Mouse (Mus musculus) left cerebral cortex, postnatal 14 days (tissue): ENCODE measurements around the gene Daxx. TPM values are rescaled to one million over a fixed set of nuclear protein-coding genes. Genes with fewer than 3 reads are reported as not detected.
A peak's percentile ranks its signal among the peaks of the same experiment; 100 is the strongest.
"Not testable (repeated sequence)": the region's sequence is repeated elsewhere in the genome, so short reads cannot be mapped to it uniquely, and the experiment has no call there.

ENCODE experiments used
- DNase-seq, 2 experiments: peaks; one replicate each; pipeline ENCODE4 v3.0.0; 2021 to 2022; ENCODE audit warnings: low spot score in 2 of 2, mixed read lengths in 1 of 2
- intact Hi-C: fragments of 180-260 bp; cut with DNase I; formaldehyde crosslinking; loops from one replicate; pipeline ENCODE4 v1.15.1; 2025
- total RNA-seq, 2 experiments: library from RNA; stranded (reverse); gene quantifications; 2 replicates each; pipeline ENCODE4 v1.2.3; 2021

Daxx gene
- total RNA-seq, 2 experiments from 2014 or later, result 25.4 to 29.3 TPM

DNA sequence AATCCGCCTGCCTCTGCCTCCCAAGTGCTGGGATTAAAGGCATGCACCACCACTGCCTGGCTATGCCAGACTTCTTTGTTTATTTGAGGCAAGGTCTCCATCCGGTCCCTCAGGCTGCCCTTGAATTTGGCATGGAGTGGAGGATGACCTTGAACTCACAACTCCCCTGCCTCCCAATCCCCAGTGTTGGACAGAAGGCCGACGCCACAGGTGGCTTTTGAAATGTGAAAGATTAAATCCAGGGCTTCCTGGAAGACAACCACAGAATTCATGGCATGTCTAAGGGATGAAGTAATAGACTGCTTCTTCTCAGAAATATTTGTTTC is 8.3 kb upstream of the Daxx start:
- intact Hi-C loops, result no loop called here
- no peak for DNase-seq

DNA sequence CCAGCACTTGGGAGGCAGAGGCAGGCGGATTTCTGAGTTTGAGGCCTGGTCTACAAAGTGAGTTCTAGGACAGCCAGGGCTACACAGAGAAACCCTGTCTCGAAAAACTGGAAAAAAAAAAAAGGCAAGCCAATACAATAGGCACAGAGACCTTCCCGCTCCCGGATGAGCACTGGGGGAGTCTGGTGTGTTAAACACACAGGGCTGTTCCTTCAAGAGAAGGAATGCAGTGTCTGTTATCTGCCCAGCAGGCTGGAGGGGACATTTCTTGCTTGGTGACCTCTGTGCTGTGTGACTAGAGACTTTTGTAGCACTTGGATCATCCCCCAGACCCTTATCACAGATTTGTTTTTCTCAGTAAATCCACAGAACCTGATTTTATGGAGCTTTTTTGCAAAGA is 7.6 kb upstream of the Daxx start:
- intact Hi-C loops, result no loop called here
- DNase-seq, result no peak

DNA sequence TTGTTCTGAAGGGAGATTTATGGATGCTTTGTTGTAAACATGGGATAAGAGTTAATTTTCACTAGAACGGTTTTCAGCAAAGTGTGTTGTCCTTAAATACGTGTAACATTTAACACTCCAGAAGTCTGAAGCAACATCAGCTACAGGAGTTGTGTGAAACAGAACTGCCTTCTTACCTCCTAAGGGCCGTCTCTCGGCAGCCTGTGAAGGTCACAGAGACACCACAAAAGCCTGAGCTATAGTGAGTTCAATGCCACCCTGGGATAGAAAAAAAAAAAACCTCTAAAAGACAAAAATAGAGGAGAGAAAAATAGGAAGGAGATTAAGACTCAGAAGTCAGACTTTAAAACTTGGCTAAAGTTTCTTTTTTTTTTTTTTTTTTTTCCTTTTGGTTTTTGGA is 7.1 kb upstream of the Daxx start:
- DNase-seq, result no peak
- intact Hi-C loops, result no loop called here

DNA sequence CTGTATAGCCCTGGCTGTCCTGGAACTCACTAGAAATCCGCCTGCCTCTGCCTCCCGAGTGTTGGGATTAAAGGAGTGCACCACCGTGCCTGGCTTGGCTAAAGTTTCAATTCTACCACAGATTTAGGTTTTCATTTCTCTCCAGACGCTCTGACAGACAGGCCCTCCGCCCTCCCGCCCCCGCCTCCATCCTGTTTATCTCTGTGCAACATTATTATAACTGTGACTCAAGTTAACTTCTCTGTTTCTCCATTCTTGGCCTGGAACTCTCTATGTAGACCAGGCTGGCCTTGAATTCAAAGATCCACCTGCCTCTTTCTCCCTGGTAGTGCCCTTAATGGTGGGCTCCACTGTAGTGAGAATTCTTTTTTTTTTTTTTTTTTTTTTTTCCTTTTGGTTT is 6.7 kb upstream of the Daxx start:
- intact Hi-C loops, result no loop called here
- DNase-seq, result no peak

DNA sequence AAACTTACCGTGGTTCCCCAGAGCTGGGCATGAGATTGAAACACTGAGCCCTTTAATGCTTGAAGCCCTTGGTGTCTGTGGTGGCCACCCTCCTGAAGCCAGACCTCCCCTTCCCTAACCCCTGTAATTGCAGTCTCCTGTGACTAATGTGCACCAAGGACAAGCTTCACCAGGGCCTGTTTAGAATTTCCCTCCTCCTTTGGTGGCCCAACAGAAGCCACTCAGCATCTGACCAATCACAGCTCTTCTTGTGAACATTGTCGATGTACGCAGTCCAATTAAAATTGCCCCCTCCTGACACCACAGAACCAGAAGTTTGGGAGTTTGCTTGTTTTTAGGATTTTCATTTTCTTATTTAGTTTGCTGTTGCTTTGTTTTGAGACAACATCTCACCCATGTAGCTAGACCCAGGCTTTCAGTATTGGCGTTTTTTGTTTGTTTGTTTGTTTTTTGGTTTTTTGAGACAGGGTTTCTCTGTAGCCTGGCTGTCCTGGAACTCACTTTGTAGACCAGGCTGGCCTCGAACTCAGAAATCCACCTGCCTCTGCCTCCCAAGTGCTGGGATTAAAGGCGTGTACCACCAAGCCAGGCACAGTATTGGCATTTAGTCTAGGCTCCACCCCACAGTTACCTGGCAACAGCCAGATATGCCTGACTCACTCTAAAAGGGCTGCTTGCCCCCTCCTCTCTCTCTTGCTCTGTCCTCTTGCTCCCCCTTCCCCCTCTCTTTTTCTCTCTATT is 5.1 kb upstream of the Daxx start:
- intact Hi-C loops, DNase-seq: not testable (repeated sequence)

DNA sequence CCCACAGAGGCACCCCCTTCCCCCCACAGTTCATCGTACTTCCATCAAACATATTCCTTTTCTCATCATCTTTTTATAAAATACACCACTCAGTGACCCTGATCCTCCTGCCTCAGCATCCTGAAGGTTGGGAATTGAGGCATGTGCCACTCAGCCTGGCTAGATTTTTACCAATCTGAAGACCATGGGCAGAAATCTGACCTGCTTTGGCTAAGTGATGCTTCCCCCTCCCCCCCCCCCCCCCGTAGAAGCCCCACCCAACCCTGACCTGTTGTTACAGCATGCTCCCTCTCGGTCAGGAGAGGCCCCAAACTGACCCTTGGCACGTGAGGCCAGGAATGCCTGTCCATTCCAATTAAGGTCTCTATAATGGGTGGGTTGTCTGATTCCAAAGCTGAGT is 4.4 kb upstream of the Daxx start, which contains the start of gene Platr17:
Gene Platr17, plus strand, starts transcription at position 301 of the 400 bp plus-strand sequence.
- DNase-seq, intact Hi-C loops: not testable (repeated sequence)

DNA sequence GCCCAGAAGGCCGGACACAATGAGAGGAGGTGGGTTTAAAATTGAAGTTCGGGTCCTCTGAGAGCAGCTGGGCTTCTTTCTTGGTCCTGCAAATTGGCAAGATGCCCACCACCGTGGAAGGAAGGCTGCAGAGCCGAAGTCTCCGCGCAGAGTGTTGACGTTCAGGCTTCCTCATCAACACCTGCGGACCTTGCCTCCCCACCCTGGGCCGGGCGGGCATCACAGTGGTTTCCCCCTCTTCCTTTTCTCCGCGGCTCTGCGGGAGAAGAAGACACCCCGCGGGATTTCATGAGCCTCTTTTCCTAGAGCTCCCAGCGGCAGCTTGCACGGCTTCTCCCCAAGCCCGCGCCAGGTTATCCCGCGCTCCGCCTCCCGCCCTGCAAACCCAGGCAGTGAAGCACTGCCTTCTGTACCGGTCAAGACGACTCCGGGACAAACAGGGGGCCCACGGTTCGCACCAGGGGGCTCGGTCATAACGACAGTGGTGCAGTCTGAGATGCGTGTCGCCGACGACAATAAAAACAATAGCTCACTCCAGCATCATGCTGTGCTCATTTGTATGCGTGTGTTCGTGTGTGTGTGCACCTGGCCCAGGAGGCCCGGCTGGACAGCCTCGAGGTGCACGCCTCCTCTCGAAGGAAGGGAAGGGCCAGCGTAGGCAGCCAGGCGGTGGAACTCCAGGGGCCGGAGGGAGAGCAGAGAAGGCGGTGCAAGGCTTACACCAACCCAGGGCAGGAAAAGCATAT is 710 bp upstream of the Daxx start:
- peak; percentile 54 to 71 for DNase-seq
- intact Hi-C loops, result no loop called here

DNA sequence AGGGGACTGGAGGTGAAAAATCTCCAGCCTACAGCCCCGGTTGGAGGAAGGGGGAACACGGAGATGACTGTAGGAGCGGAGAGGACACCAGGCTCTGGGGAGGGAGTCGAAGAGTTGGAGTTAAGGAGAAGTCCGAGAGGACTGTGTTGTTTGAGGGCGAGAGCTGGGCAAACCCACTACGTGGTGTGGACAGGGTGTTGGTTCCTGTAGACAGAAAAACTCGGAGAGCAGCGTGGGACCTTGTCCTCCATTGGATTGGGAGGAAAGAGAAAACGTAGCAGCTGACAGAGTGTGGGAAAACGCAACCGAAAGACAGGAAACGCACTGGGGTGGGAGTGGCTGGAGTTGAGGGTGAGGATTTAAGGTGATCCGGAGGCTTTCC is 646 bp downstream of the Daxx start:
- peak in 1 of 2 experiments; percentile 44 for DNase-seq
- intact Hi-C loops, result no loop called here

DNA sequence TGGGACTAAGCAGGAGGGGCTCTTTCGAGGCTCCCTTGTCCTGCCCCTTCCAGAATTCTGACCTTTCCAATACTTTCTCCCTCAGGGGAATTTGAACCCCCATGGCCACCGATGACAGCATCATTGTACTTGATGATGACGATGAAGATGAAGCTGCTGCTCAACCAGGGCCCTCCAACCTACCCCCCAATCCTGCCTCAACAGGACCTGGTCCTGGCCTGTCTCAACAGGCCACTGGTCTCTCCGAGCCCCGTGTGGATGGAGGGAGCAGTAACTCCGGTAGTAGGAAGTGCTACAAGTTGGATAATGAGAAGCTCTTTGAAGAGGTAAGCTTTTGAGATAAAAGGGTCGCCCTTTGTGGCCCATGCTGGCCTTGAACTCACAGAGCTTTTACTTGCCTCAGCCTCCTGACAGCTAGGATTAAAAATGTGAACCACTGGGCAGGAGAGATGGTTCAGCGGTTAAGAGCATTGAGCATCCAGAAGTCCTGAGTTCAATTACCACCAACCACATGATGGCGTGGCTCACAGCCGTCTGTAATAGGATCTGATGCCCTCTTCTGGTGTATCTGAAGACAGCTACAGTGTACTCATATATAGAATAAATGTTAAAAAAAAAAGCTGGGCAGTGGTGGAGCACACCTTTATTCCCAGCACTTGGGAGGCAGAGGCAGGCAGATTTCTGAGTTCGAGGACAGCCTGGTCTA is 1.3 kb downstream of the Daxx start:
- intact Hi-C loops, result no loop called here

DNA sequence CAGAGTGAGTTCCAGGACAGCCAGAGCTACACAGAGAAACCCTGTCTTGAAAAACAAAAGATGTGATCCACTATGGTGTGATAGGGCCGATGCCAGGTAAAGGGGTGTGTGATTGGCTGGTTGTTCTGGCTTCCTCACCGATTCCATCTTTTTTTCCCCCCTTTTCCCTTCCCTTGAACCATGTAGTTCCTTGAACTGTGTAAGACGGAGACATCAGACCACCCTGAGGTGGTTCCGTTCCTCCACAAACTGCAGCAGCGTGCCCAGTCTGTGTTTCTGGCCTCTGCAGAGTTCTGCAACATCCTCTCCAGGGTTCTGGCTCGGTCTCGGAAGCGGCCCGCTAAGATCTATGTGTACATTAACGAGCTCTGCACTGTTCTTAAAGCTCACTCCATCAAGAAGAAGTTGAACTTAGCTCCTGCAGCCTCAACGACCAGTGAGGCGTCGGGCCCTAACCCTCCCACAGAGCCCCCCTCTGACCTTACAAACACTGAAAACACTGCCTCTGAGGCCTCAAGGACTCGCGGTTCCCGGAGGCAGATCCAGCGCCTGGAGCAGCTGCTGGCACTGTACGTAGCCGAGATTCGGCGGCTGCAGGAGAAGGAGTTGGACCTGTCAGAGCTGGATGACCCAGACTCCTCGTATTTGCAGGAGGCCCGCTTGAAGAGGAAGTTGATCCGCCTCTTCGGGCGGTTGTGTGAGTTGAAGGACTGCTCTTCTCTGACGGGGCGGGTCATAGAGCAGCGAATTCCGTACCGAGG is 2.0 kb downstream of the Daxx start:
- intact Hi-C loops, result no loop called here

More for the DNA sequence above, 1.3 kb downstream of the Daxx start:
- peak in 1 of 2 experiments; percentile 9 for DNase-seq

DNA sequence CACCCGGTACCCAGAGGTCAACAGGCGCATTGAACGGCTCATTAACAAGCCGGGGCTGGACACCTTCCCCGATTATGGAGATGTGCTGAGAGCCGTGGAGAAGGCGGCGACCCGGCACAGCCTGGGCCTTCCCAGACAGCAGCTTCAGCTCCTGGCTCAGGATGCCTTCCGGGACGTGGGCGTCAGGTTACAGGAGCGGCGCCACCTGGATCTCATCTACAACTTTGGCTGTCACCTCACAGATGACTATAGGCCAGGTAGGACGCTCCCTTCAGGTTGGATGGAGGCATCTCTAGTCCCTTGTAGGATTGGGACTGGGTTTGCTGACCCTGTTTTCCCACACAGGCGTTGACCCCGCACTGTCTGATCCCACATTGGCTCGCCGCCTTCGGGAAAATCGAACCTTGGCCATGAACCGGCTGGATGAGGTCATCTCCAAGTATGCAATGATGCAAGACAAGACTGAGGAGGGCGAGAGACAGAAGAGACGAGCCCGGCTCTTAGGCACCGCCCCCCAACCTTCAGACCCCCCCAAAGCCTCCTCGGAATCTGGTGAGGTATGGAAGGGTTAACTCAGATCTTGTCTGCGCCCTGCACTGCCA is 2.7 kb downstream of the Daxx start:
- peak in 1 of 2 experiments; percentile 5 for DNase-seq
- intact Hi-C loops, result no loop called here

More for the DNA sequence above, 2.0 kb downstream of the Daxx start:
- no peak for DNase-seq

DNA sequence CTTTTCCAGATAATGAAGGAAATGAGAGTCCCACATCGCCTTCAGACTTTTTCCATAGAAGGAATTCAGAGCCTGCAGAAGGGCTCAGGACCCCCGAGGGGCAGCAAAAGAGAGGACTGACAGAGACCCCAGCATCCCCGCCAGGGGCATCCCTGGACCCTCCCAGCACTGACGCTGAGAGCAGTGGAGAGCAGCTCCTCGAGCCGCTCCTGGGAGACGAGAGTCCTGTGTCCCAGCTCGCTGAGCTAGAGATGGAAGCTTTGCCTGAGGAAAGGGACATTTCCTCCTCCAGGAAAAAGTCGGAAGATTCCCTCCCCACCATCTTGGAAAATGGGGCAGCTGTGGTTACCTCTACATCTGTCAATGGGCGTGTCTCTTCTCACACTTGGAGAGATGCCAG is 4.0 kb downstream of the Daxx start:
- DNase-seq, result no peak
- intact Hi-C loops, result no loop called here

DNA sequence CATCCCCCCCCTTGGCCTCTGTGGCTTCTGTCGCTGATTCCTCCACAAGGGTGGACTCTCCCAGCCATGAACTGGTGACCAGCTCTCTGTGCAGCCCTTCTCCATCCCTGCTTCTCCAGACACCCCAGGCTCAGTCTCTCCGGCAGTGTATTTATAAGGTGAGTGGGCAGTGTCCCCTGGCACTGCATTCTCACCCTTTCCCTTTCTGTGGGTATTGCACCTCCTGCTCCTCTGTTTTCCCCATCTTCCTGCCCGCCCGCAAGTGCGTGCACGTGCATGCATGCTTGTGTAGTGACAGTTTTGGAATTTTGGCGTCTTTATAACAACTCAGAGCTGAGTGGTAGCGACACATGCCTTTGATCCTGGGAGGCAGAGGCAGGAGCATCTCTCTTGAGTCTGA is 4.7 kb downstream of the Daxx start:
- intact Hi-C loops, result no loop called here
- DNase-seq, result no peak

DNA sequence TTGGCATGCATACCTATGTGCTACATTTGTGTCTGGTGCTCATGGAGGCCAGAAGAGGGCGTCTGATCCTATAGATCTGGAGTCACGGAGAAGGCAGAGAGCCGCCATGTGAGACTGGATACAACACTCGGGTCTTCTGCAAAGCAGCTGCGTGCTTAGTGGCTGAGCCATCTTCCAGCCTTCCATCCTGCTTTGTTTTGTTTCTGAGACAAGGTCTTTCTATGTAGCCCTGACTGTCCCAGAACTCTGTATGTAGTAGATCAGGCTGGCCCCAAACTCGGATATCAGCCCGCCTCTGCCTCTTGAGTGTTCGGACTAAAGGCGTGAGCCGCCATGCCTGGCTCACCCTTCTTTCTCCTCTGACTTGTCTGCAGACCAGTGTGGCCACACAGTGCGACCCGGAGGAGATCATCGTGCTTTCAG is 5.8 kb downstream of the Daxx start:
- intact Hi-C loops, result no loop called here
- peak in 1 of 2 experiments; percentile 8 for DNase-seq

DNA sequence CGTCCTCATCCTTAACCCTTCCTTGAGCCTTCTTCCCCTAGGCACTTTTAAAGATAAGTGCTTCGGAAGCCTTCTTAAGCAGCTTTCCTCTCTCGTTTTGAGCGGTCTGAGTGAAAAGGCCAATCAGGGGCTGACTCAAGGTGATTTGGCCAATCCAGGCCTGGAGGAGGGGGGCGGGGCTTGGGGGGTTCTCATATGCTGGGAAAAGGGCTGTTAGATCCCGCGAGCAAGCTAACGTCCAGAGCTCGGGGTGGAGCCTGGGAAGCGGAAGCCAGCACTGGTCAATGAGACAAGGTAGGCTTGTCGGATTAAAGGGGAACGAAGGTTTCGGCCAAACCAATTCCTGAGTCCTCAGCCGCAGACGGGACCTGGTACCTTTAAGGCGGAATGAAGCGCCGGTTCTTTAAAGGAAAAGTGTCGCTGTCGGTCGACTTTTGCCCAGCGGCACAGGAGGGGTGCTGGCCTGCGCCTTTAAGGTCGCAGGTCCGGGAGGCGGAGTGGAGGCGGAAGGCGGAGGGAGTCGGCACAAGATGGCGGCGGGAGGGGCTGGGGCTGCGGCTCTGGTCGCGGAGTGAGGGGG is 6.5 kb downstream of the Daxx start, which contains the start of the genes Tapbp and Zbtb22:
Gene Tapbp, plus strand, starts transcription at position 229 of the 580 bp plus-strand sequence.
Gene Zbtb22, plus strand, starts transcription at position 234 of the 580 bp plus-strand sequence.
- DNase-seq, result peak; percentile 97 to 98
- intact Hi-C loops, result no loop called here

DNA sequence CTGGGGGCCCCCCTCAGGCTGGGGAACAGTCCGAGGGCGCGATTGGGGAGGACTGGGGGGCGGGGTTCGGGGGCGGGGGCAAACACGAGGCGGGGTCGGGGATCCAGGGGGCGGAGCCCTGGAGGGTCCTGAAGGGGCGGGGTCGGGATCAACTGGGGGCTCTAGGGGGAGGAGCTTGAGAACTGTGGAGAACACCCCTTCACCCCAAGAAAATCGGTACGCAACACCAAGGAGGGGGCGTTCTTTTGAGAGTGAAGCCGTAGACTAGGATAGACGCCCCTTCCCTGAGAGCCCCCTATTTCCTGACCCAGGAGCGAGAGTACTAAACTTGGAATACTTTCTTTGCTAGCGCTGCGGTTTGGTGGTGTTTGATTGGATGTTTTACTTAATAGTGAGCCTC is 7.1 kb downstream of the Daxx start:
- no peak for DNase-seq
- intact Hi-C loops, result no loop called here

DNA sequence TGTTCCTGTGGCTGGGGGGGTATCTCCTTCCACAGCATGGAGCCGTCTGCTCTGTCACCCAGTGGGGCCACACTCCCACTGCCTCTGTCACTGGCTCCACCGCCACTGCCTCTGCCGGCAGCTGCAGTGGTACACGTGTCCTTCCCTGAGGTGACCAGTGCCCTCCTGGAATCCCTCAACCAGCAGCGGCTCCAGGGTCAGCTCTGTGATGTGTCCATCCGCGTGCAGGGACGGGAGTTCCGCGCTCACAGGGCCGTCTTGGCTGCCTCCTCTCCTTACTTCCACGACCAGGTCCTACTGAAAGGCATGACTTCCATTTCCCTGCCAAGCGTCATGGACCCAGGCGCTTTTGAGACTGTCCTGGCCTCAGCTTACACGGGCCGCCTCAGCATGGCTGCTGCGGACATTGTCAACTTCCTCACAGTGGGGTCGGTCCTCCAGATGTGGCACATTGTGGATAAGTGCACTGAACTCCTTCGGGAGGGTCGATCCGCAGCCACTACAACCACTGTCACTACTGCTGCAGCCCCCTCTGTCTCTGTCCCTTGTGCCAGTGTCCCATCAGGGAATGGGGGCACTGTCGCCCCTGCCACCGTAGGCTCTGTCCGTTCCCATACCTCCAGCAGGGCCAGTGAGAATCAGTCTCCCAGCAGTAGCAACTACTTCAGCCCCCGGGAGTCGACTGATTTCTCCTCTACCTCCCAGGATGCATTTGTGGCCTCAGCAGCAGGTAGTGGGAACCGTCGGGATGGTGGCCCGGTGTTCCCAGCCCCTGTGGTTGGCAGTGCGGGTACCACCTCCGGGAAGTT is 7.8 kb downstream of the Daxx start:
- peak in 1 of 2 experiments; percentile 6 for DNase-seq
- intact Hi-C loops, result no loop called here
